Mouse (Mus musculus): ENCODE results near the gene Defb23. TPM values are rescaled to one million over a fixed set of nuclear protein-coding genes. Genes with fewer than 3 reads are reported as not detected.

The Defb23 gene
- polyA plus RNA-seq, 1 experiment from 2014 or later: not detected

- under 1% methylated on average over 15 of the region's 15 CpGs for WGBS
- peak overlapping the region; percentile 98 for H3K27ac ChIP-seq (ENCODE audit: low read depth)
- peak overlapping the region; percentile 99 for H3K9ac ChIP-seq (ENCODE audit: low read length)
- peaks cover 3% of the 10 kb centered on the region; the same call in 1 of the 2 replicates for H3K9me3 ChIP-seq (ENCODE audit: control insufficient read depth, low read length)
- H3K36me3 ChIP-seq (ENCODE audit: control insufficient read depth, insufficient read depth, low read length): no peaks in the 10 kb centered on the region
- H3K27me3 ChIP-seq (replicated peaks; ENCODE audit: control insufficient read depth, insufficient read depth, low read length): no peaks in the 10 kb centered on the region
- H3K4me1 ChIP-seq (replicated peaks; ENCODE audit: control insufficient read depth, insufficient read depth, low read length): peaks cover 42% of the 10 kb centered on the region
- H3K4me2 ChIP-seq (ENCODE audit: low read length): peak overlapping the region; percentile 92
- peak overlapping the region; percentile 96 for H3K4me3 ChIP-seq (ENCODE audit: low read depth, low read length)
- ATAC-seq (replicated peaks; ENCODE audit: low FRiP score, low TSS enrichment, low read depth): peak; percentile 74
- DNase-seq (ENCODE audit: low spot score): peak; percentile 90
Measured at GRCm38 (mm10) chr2:152410971-152411371, 53.4 kb downstream of the Defb23 start.

- DNase-seq (ENCODE audit: low spot score) (no peak), ATAC-seq (replicated peaks; ENCODE audit: low FRiP score, low TSS enrichment, low read depth) (no peak)
- Histone ChIP-seq H3K9me3 (ENCODE audit: control insufficient read depth, low read length) (no peaks in the 10 kb centered on the region), H3K9ac (ENCODE audit: low read length) (no peak overlapping the region), H3K4me2 (ENCODE audit: low read length) (no peak overlapping the region), H3K27ac (ENCODE audit: low read depth) (peak overlapping the region; percentile 98), H3K27me3 (replicated peaks; ENCODE audit: control insufficient read depth, insufficient read depth, low read length) (no peaks in the 10 kb centered on the region), H3K4me1 (replicated peaks; ENCODE audit: control insufficient read depth, insufficient read depth, low read length) (peaks cover 40% of the 10 kb centered on the region), H3K4me3 (ENCODE audit: low read depth, low read length) (no peak overlapping the region), H3K36me3 (ENCODE audit: control insufficient read depth, insufficient read depth, low read length) (no peaks in the 10 kb centered on the region)
- 72% methylated on average over 6 of the region's 6 CpGs for WGBS
Measured at GRCm38 (mm10) chr2:152409781-152410180, 54.6 kb downstream of the Defb23 start.

Other genes starting within 250 kb of the Defb23 start
- gene Csnk2a1, start 237.8 kb downstream of the Defb23 start, polyA plus RNA-seq (2014; fragmentation: Nextera tagmentation; extraction: Ambion mirVana): 87.5 and 112 TPM in 2 replicates
- 31.7 and 36.4 TPM in 2 replicates for gene Tbc1d20, start 170.8 kb downstream of the Defb23 start, polyA plus RNA-seq (2014; fragmentation: Nextera tagmentation; extraction: Ambion mirVana)
- 89.8 and 93.8 TPM in 2 replicates for gene Rbck1, start 132.0 kb downstream of the Defb23 start, polyA plus RNA-seq (2014; fragmentation: Nextera tagmentation; extraction: Ambion mirVana)
- gene Trib3, start 120.6 kb downstream of the Defb23 start, polyA plus RNA-seq (2014; fragmentation: Nextera tagmentation; extraction: Ambion mirVana): 1.8 and 2.8 TPM in 2 replicates
- 3.9 and 4.5 TPM in 2 replicates for gene Nrsn2, start 88.0 kb downstream of the Defb23 start, polyA plus RNA-seq (2014; fragmentation: Nextera tagmentation; extraction: Ambion mirVana)
- 12.1 and 13.2 TPM in 2 replicates for gene Sox12, start 66.6 kb downstream of the Defb23 start, polyA plus RNA-seq (2014; fragmentation: Nextera tagmentation; extraction: Ambion mirVana)
- 38.2 and 39.1 TPM in 2 replicates for gene Zcchc3, start 49.6 kb downstream of the Defb23 start, polyA plus RNA-seq (2014; fragmentation: Nextera tagmentation; extraction: Ambion mirVana)
- 0.51 and 0.86 TPM in 2 replicates for gene 6820408C15Rik, start 49.0 kb downstream of the Defb23 start, polyA plus RNA-seq (2014; fragmentation: Nextera tagmentation; extraction: Ambion mirVana)
- not detected in 2 replicates for gene Defb20, start 12.4 kb upstream of the Defb23 start, polyA plus RNA-seq (2014; fragmentation: Nextera tagmentation; extraction: Ambion mirVana)
- not detected in 2 replicates for gene Defb22, start 25.5 kb upstream of the Defb23 start, polyA plus RNA-seq (2014; fragmentation: Nextera tagmentation; extraction: Ambion mirVana)
- gene Defb26, start 47.1 kb upstream of the Defb23 start, polyA plus RNA-seq (2014; fragmentation: Nextera tagmentation; extraction: Ambion mirVana): not detected in 2 replicates
- not detected in 2 replicates for gene Defb28, start 53.6 kb upstream of the Defb23 start, polyA plus RNA-seq (2014; fragmentation: Nextera tagmentation; extraction: Ambion mirVana)
- not detected in 2 replicates for gene Defb29, start 75.5 kb upstream of the Defb23 start, polyA plus RNA-seq (2014; fragmentation: Nextera tagmentation; extraction: Ambion mirVana)
- gene Gm17416, start 104.7 kb upstream of the Defb23 start, polyA plus RNA-seq (2014; fragmentation: Nextera tagmentation; extraction: Ambion mirVana): not detected in 2 replicates
- gene Defb21, start 108.1 kb upstream of the Defb23 start, polyA plus RNA-seq (2014; fragmentation: Nextera tagmentation; extraction: Ambion mirVana): not detected in 2 replicates
- gene Defb19, start 115.7 kb upstream of the Defb23 start, polyA plus RNA-seq (2014; fragmentation: Nextera tagmentation; extraction: Ambion mirVana): not detected in 2 replicates
- not detected in 2 replicates for gene Defb45, start 134.8 kb upstream of the Defb23 start, polyA plus RNA-seq (2014; fragmentation: Nextera tagmentation; extraction: Ambion mirVana)
- not detected in 2 replicates for gene Defb36, start 139.7 kb upstream of the Defb23 start, polyA plus RNA-seq (2014; fragmentation: Nextera tagmentation; extraction: Ambion mirVana)
- 1.4 and 2.3 TPM in 2 replicates for gene Defb25, start 158.4 kb upstream of the Defb23 start, polyA plus RNA-seq (2014; fragmentation: Nextera tagmentation; extraction: Ambion mirVana)
- gene Rem1, start 162.3 kb upstream of the Defb23 start, polyA plus RNA-seq (2014; fragmentation: Nextera tagmentation; extraction: Ambion mirVana): 9.6 and 12.9 TPM in 2 replicates
- gene H13, start 204.8 kb upstream of the Defb23 start, polyA plus RNA-seq (2014; fragmentation: Nextera tagmentation; extraction: Ambion mirVana): 108 and 113 TPM in 2 replicates
- gene Mcts2, start 222.4 kb upstream of the Defb23 start, polyA plus RNA-seq (2014; fragmentation: Nextera tagmentation; extraction: Ambion mirVana): 32.8 and 34.0 TPM in 2 replicates

Measured in intestine, embryonic 14.5 days (tissue).